Mouse (Mus musculus) kidney, adult 2 months (tissue): ENCODE measurements around the gene Csad. TPM values are rescaled to one million over a fixed set of nuclear protein-coding genes. Genes with fewer than 3 reads are reported as not detected.

Experiments
- DNase-seq: peaks from one replicate; pipeline ENCODE4 v3.0.0; 2021
- H3K27ac ChIP-seq: fragments of 200-500 bp; 2 replicates; pipeline ENCODE4 v1.5.1; 2012; ENCODE audit warnings: low read depth, low read length, control low read depth, inconsistent platforms; ENCODE audit not compliant: insufficient read depth
- H3K27me3 ChIP-seq: fragments of 200-500 bp; replicated peaks from 2 replicates; pipeline ENCODE4 v1.6.1; 2012; ENCODE audit warnings: mild to moderate bottlenecking, moderate library complexity, low read length, inconsistent platforms; ENCODE audit not compliant: control insufficient read depth, insufficient read depth
- H3K36me3 ChIP-seq: fragments of 200-500 bp; 2 replicates; pipeline ENCODE4 v1.6.1; 2012; ENCODE audit warnings: mild to moderate bottlenecking, moderate library complexity, low read length, inconsistent platforms; ENCODE audit not compliant: control insufficient read depth, insufficient read depth
- H3K4me1 ChIP-seq: fragments of 200-500 bp; 2 replicates; pipeline ENCODE4 v1.6.1; 2011; ENCODE audit warnings: low read length; ENCODE audit not compliant: control insufficient read depth, insufficient read depth
- H3K4me3 ChIP-seq: fragments of 200-500 bp; 2 replicates; pipeline ENCODE4 v1.5.1; 2011; ENCODE audit warnings: mild to moderate bottlenecking, low read depth, low read length, control low read depth; ENCODE audit not compliant: insufficient read depth
- CTCF ChIP-seq: fragments of 200-500 bp; conservative IDR thresholded peaks from 2 replicates; pipeline ENCODE4 v1.5.1; 2011; ENCODE audit warnings: low read depth, mild to moderate bottlenecking, control low read depth, low read length, moderate library complexity, mixed read lengths; ENCODE audit not compliant: insufficient read depth, insufficient read length
- POLR2A ChIP-seq: fragments of 200-500 bp; IDR thresholded peaks from one replicate; pipeline ENCODE4 v1.6.1; 2011; ENCODE audit warnings: low read depth, low read length, control low read depth
- WGBS: fragments of 180-500 bp; shearing (Covaris S2); methylation state at CpG from one replicate; pipeline ENCODE4 v1.1.7; 2018; 5-methylcytosine and 5-hydroxymethylcytosine counted together
- polyA plus RNA-seq: library from polyadenylated mRNA; depleted of rRNA; stranded (reverse); fragments of >200 nt; gene quantifications from 2 replicates; pipeline ENCODE4 v1.2.3, GENCODE M21; 2012

Csad gene
- polyA plus RNA-seq, 1 experiment, result 216 TPM

DNA sequence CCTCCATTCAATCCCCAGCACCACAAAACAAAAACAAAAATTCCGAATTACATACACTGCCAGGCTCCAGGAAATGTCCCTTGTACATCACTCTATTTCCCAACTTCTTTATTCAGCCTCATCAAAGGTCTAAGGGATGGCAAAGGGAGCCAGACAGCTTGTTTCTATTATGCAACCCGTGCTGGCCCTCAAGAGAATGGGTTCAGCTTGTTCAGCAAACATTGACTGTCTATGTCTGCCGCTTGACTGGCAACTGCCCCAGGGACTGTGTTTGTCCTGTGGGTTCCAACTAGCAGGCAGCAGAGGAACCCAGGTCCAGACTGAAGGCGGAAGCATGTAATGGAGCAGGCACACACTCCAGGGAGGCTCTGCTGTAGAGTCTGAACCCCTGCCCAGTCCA is 5.7 kb downstream of the Csad start:
- Histone ChIP-seq H3K4me3 (no peak overlapping the region), H3K36me3 (no peaks in the 10 kb centered on the region), H3K27me3 (no peaks in the 10 kb centered on the region), H3K4me1 (peaks cover 10% of the 10 kb centered on the region; the same call in 1 of the 2 replicates), H3K27ac (no peak overlapping the region)
- no peak for TF ChIP-seq CTCF
- 71% methylated on average over 4 of the region's 4 CpGs for WGBS
- DNase-seq, result peak; percentile 64

DNA sequence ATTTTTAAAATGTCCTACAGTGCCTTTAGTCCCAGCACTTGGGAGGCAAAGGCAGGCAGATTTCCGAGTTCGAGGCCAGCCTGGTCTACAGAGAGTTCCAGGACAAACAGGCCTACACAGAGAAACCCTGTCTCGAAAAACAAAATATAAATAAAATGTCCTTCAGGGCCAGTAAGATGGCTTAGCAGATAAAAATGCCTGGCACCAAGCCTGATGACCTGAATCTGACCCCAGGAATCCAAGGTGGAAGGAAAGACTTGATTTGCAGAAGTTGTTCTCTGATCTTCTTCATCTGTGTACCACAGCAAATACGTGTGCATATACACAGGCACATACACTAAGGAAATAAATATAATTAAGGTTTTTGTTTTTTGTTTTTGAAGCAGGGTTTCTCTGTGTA is 9.2 kb downstream of the Csad start:
- TF ChIP-seq POLR2A (no peak), CTCF (no peak)
- 47% methylated on average over 4 of the region's 4 CpGs for WGBS
- Histone ChIP-seq H3K36me3 (no peaks in the 10 kb centered on the region), H3K27ac (0 out of 2 replicates have a peak overlapping the region, but pooled peaks have one; percentile 5), H3K4me3 (no peak overlapping the region), H3K27me3 (no peaks in the 10 kb centered on the region), H3K4me1 (peaks cover 18% of the 10 kb centered on the region)
- DNase-seq, result no peak

DNA sequence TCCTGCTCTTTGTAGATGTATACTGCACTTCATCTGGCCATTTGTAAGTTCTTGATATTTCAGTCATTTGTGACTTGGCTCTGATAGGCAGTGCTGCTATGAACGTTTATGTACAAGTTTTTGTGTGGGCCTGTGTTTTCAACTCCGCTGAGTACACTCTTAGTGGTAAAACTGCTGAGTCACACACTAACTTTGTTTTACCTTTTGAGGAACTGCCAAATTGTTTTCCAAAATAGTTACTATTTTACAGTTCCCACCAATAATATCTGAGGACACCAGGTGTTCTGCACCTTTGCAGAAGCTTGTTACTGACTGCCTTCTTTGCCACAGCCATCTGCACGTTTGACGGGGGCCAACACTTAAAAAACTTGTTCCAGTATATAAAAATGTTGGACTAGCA is 10.1 kb downstream of the Csad start:
- Histone ChIP-seq H3K4me1 (peaks cover 18% of the 10 kb centered on the region), H3K4me3 (no peak overlapping the region), H3K27me3 (no peaks in the 10 kb centered on the region), H3K27ac (peak overlapping the region; percentile 28), H3K36me3 (no peaks in the 10 kb centered on the region)
- peak; percentile 62 for DNase-seq
- WGBS, result 36% methylated on average over 4 of the region's 4 CpGs
- TF ChIP-seq POLR2A (no peak), CTCF (no peak)

DNA sequence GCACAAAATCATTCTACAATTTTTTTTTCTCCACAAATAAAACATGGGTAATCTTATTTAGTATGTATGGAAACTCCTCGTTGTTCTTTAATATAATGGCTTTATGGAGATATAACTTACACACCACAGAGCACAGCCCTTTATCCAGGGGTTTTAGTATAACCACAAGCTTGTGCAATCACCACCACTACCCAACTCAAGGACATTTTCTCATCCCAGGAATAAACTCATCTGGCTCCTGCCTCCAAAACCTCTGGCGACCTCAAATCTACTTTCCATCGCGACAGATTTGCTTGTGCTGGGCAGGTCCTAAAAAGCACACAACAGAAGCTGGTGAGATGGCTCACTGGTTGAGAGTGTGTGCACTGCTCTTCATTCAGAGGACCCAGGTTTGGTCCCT is 10.9 kb downstream of the Csad start:
- WGBS, result 87% methylated on average over 4 of the region's 4 CpGs
- Histone ChIP-seq H3K27me3 (no peaks in the 10 kb centered on the region), H3K36me3 (no peaks in the 10 kb centered on the region), H3K4me1 (peaks cover 18% of the 10 kb centered on the region), H3K4me3 (no peak overlapping the region), H3K27ac (no peak overlapping the region)
- TF ChIP-seq POLR2A (no peak), CTCF (no peak)
- DNase-seq, result no peak

DNA sequence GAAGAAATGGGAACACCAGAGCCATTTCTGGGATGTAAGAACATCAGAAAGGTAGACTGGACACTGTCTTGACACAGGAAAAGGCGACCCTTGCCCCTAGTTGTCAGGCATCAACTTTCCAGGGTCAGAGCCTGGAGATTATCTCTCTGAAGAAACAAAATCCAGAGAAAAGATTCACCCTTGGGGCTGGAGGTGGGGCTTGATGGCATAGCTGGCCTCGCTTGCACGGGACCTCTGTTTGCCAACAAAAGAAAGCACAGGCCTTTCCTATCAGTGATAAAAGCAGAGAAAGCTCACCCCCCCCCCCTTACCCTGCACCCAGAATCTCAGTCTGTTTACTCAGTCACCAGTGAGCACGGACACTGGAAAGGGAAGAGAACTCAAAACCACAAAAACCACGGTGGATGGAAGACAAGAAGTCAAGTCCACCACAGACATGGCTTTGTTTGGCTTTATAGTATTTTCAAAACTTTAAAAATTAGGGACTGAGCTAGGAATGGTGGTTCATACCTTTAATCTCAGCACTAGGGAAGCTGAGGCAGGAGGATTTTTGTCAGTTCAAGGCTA is 11.6 kb downstream of the Csad start:
- TF ChIP-seq CTCF (no peak), POLR2A (no peak)
- H3K36me3 ChIP-seq, result no peaks in the 10 kb centered on the region

DNA sequence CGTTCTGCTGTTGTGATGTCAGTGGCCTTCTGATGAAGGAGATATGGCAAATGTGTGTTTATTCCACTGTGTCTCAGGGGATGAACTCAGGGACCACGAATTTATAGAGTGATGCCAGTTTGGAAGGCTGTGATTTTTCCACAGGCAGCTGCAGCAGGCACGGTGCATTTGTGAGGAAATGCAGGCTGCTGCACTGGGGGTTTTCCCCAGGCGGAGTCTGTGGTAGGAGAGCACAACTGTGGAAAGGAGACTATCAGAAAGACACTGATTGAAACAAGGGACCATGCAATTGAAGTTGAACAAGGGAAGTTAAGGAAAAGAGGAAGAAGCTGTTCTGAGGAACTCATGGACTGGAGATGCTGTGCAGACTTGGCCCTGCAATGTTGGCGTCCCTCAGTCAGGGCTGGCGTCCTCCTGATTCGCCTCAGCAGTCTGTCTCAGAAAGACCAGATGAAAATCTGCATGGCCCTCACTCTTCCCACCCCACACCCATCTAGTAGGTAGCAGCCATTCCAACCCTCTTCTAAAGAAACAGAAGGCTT is 12.2 kb downstream of the Csad start:
- 70% methylated on average over 7 of the region's 7 CpGs for WGBS
- TF ChIP-seq CTCF (no peak), POLR2A (no peak)
- H3K27me3 ChIP-seq, result no peaks in the 10 kb centered on the region
- H3K36me3 ChIP-seq, result no peaks in the 10 kb centered on the region
- H3K4me1 ChIP-seq, result peaks cover 18% of the 10 kb centered on the region
- no peak overlapping the region for H3K4me3 ChIP-seq
- H3K27ac ChIP-seq, result no peak overlapping the region
- no peak for DNase-seq

More for the DNA sequence above, 11.6 kb downstream of the Csad start:
- 70% methylated on average over 5 of the region's 5 CpGs for WGBS
- no peaks in the 10 kb centered on the region for H3K27me3 ChIP-seq
- H3K27ac ChIP-seq, result no peak overlapping the region
- DNase-seq, result no peak
- no peak overlapping the region for H3K4me3 ChIP-seq
- peaks cover 18% of the 10 kb centered on the region for H3K4me1 ChIP-seq

DNA sequence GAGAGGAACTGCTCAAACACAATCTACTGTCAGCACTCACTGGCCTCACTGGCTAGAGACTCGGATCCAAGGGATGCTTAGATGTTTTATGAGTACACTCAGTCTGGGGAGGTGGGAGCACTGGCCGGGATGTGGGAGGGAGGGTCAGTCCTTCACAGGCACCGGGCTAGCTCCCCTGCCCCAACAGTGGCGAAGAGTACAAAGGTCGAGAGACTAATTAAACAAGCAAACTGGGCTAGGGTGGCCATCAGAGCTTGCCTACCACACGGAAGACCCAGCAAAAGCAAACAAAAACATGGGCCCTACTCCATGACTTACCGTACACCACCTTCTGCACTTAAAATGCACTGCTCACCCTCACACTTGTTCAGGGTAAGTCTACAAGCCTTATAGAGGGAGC is 12.8 kb downstream of the Csad start:
- H3K27me3 ChIP-seq, result no peaks in the 10 kb centered on the region
- no peak for DNase-seq
- H3K4me3 ChIP-seq, result no peak overlapping the region
- no peak overlapping the region for H3K27ac ChIP-seq
- no peaks in the 10 kb centered on the region for H3K36me3 ChIP-seq
- TF ChIP-seq POLR2A, result no peak
- TF ChIP-seq CTCF, result no peak
- peaks cover 18% of the 10 kb centered on the region for H3K4me1 ChIP-seq
- 53% methylated on average over 7 of the region's 7 CpGs for WGBS
